In genomic region chr2:14873701-14874181, GRCm38 (mm10) we compare ENCODE assay signal across 8 mouse cellular contexts.
DNase-seq lines count a peak whose midpoint lies in the region; ATAC-seq lines count a peak whose summit lies in the region.

No protein-coding gene starts in this region.

- no peak overlapping the region for H3K27ac ChIP-seq in kidney, embryonic 14.5 days (ENCODE audit: low read depth, low read length)
- H3K27ac ChIP-seq in hindbrain, embryonic 10.5 days = peak overlapping the region; percentile 77
- H3K27ac ChIP-seq in limb, embryonic 15.5 days = no peak overlapping the region

- DNase-seq in kidney, adult 8-10 months = no peak
- peak; percentile 29 for DNase-seq in embryo, embryonic 10.5 days (ENCODE audit: low spot score)
- peak; percentile 20 for DNase-seq in hindbrain, embryonic 10.5 days (ENCODE audit: low spot score)
- DNase-seq in right cerebral cortex, postnatal 4 days = peak; percentile 38
- no peak for DNase-seq in T-cell, adult 2 months (ENCODE audit: low spot score)
- DNase-seq in thymus, postnatal 25 days = no peak

- ATAC-seq in kidney, embryonic 14.5 days (ENCODE audit: low FRiP score, low TSS enrichment) = peak; percentile 72; the same call in 1 of the 2 replicates
- ATAC-seq in limb, embryonic 15.5 days (ENCODE audit: insufficient number of reproducible peaks, low FRiP score, low TSS enrichment, low read depth) = no peak

- H3K4me2 ChIP-seq in kidney, embryonic 14.5 days (replicated peaks; ENCODE audit: low read depth, low read length) = peak overlapping the region; percentile 49
- H3K4me2 ChIP-seq in limb, embryonic 15.5 days = peak overlapping the region; percentile 41

- H3K4me3 ChIP-seq in kidney, embryonic 14.5 days (ENCODE audit: low read length) = peak overlapping the region; percentile 23
- H3K4me3 ChIP-seq in hindbrain, embryonic 10.5 days = peak overlapping the region; percentile 41
- peak overlapping the region; percentile 20 for H3K4me3 ChIP-seq in limb, embryonic 15.5 days

- 8% methylated on average over 15 of the region's 15 CpGs for WGBS in kidney, embryonic 14.5 days
- 11% methylated on average over 15 of the region's 15 CpGs for WGBS in hindbrain, embryonic 10.5 days
- WGBS in limb, embryonic 15.5 days = 9% methylated on average over 15 of the region's 15 CpGs

- H3K4me1 ChIP-seq in kidney, embryonic 14.5 days (ENCODE audit: control insufficient read depth, insufficient read depth, low read length) = peaks cover 14% of the 10 kb centered on the region; the same call in 1 of the 2 replicates
- peaks cover 28% of the 10 kb centered on the region for H3K4me1 ChIP-seq in hindbrain, embryonic 10.5 days (replicated peaks)
- H3K4me1 ChIP-seq in limb, embryonic 15.5 days = peaks cover 12% of the 10 kb centered on the region; the same call in 1 of the 2 replicates

- H3K36me3 ChIP-seq in kidney, embryonic 14.5 days (ENCODE audit: control insufficient read depth, insufficient read depth, low read length) = no peaks in the 10 kb centered on the region
- no peaks in the 10 kb centered on the region for H3K36me3 ChIP-seq in hindbrain, embryonic 10.5 days
- no peaks in the 10 kb centered on the region for H3K36me3 ChIP-seq in limb, embryonic 15.5 days

- peak overlapping the region; percentile 28; the same call in 1 of the 2 replicates for H3K9ac ChIP-seq in kidney, embryonic 14.5 days (ENCODE audit: low read depth, low read length)
- H3K9ac ChIP-seq in limb, embryonic 15.5 days = no peak overlapping the region

- no peaks in the 10 kb centered on the region for H3K9me3 ChIP-seq in kidney, embryonic 14.5 days (ENCODE audit: control insufficient read depth, low read length)
- no peaks in the 10 kb centered on the region for H3K9me3 ChIP-seq in hindbrain, embryonic 10.5 days
- H3K9me3 ChIP-seq in limb, embryonic 15.5 days = no peaks in the 10 kb centered on the region

- no peaks in the 10 kb centered on the region for H3K27me3 ChIP-seq in kidney, embryonic 14.5 days (ENCODE audit: control insufficient read depth, insufficient read depth, low read length)
- no peaks in the 10 kb centered on the region for H3K27me3 ChIP-seq in hindbrain, embryonic 10.5 days (ENCODE audit: insufficient read depth, poor library complexity, severe bottlenecking)
- H3K27me3 ChIP-seq in limb, embryonic 15.5 days = no peaks in the 10 kb centered on the region

Comparison
In these comparisons a context has a peak if more than half of its experiments do, and no peak if none do; other contexts are left out.
1. DNase-seq: peak in embryo, embryonic 10.5 days (single experiment), hindbrain, embryonic 10.5 days (single experiment) and right cerebral cortex, postnatal 4 days (single experiment); none in kidney, adult 8-10 months (0 of 2), T-cell, adult 2 months (single experiment) and thymus, postnatal 25 days (single experiment).
2. Peak in every context shown above with its lines, with median percentiles within 50 percentile points of each other: H3K4me3 ChIP-seq.